Mouse (Mus musculus) heart, postnatal 0 days (tissue): ENCODE results near the gene Olfr1499. TPM values are rescaled to one million over a fixed set of nuclear protein-coding genes. Genes with fewer than 3 reads are reported as not detected.

ENCODE experiments used
- ATAC-seq: fragments of 200-750 bp; cut with Nextera tagmentation; 2 replicates; pipeline ENCODE4 v1.8.0; 2017; ENCODE audit warnings: low read depth, moderate number of reproducible peaks, moderate library complexity; ENCODE audit not compliant: insufficient read depth
- DNase-seq: peaks from one replicate; pipeline ENCODE4 v3.0.0-alpha.2; 2016; ENCODE audit warnings: low spot score
- H3K27ac ChIP-seq: fragments of 300-500 bp; sonication (generic); 2 replicates; pipeline ENCODE4 v1.5.1; 2014; ENCODE audit warnings: low read depth, mild to moderate bottlenecking
- H3K27me3 ChIP-seq: fragments of 300-500 bp; sonication (generic); 2 replicates; pipeline ENCODE4 v1.6.1; 2014; ENCODE audit warnings: low read length, mixed read lengths; ENCODE audit not compliant: control insufficient read depth, insufficient read depth
- H3K36me3 ChIP-seq: fragments of 300-500 bp; sonication (generic); replicated peaks from 2 replicates; pipeline ENCODE4 v1.6.1; 2014; ENCODE audit warnings: low read length, mixed read lengths; ENCODE audit not compliant: control insufficient read depth, insufficient read depth
- H3K4me1 ChIP-seq: fragments of 300-500 bp; sonication (generic); 2 replicates; pipeline ENCODE4 v1.6.1; 2014; ENCODE audit warnings: antibody characterized with exemption; ENCODE audit not compliant: control insufficient read depth, insufficient read depth
- H3K4me2 ChIP-seq: fragments of 300-500 bp; sonication (generic); 2 replicates; pipeline ENCODE4 v1.6.1; 2014; ENCODE audit warnings: low read depth, mild to moderate bottlenecking, low read length, moderate library complexity
- H3K4me3 ChIP-seq: fragments of 300-500 bp; sonication (generic); 2 replicates; pipeline ENCODE4 v1.5.1; 2014; ENCODE audit warnings: low read depth, low read length
- H3K9ac ChIP-seq: fragments of 300-500 bp; sonication (generic); replicated peaks from 2 replicates; pipeline ENCODE4 v1.6.1; 2014; ENCODE audit warnings: low read depth, low read length, mixed read lengths
- H3K9me3 ChIP-seq: fragments of 300-500 bp; sonication (generic); replicated peaks from 2 replicates; pipeline ENCODE4 v1.6.1; 2016; ENCODE audit warnings: low read length; ENCODE audit not compliant: control insufficient read depth
- EP300 ChIP-seq: IDR thresholded peaks from 2 replicates; pipeline ENCODE4 v1.6.1; 2016; ENCODE audit warnings: antibody characterized with exemption, low read depth
- WGBS: fragments of 180-500 bp; shearing (Covaris S2); extraction: QIAGEN DNeasy Blood & Tissue Kit; methylation state at CpG from one replicate; pipeline ENCODE4 v1.1.7; 2014; 5-methylcytosine and 5-hydroxymethylcytosine counted together
- polyA plus RNA-seq: library from polyadenylated mRNA; unstranded; fragments of >200 nt; fragmentation: Nextera tagmentation; extraction: Ambion mirVana; gene quantifications from 2 replicates; pipeline ENCODE4 v1.2.1, GENCODE M21; 2015
- total RNA-seq: library from RNA; depleted of rRNA; stranded (reverse); fragments of >200 nt; gene quantifications from 2 replicates; pipeline ENCODE4 v1.2.3, GENCODE M21; 2014; ENCODE audit warnings: low replicate concordance; rRNA removed

Gene Olfr1499
- total and polyA plus RNA-seq, 2 experiments from 2014 or later = not detected

DNA sequence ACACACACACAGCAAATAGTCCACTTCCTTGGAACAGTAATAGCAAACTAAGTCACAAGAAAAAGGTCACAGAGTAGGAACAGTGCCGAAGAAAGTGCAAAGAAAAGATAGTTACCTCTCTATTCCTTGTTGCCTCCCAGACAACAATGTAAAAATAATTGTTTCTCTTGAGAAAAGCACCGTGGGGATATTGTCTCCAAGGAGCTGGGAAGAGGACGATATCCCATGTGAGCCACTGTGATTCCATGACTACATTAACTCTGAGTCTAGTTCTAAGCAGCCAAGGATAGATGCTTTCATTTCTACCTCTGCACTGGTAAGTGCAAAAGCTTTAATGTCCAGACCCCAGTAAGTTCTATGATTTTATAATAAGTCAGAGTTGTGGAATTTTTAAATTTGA, 54.9 kb downstream of the Olfr1499 start, which contains the start of gene Olfr1495:
Gene Olfr1495 (plus strand): TSS at position 301 of the 400 bp plus-strand sequence.
- Histone ChIP-seq H3K4me3 (no peak within 1 kb of the TSS), H3K27me3 (no peaks in the 10 kb centered on the region), H3K27ac (no peak within 1 kb of the TSS), H3K9ac (no peak within 1 kb of the TSS), H3K9me3 (no peaks in the 10 kb centered on the region), H3K4me2 (no peak within 1 kb of the TSS), H3K36me3 (no peaks in the 10 kb centered on the region), H3K4me1 (no peaks in the 10 kb centered on the region)
- 66% methylated on average over 3 of the region's 3 CpGs for WGBS
- DNase-seq = no peak
- TF ChIP-seq EP300 = no peak
- no peak for ATAC-seq

Other genes with a start within 250 kb of the Olfr1499 start
- not detected in 2 replicates for gene Olfr1484, start 235.9 kb downstream of the Olfr1499 start, total RNA-seq
- not detected in 2 replicates for gene Olfr1484, start 235.9 kb downstream of the Olfr1499 start, polyA plus RNA-seq
- not detected in 2 replicates for gene Olfr1487, start 202.1 kb downstream of the Olfr1499 start, total RNA-seq
- gene Olfr1487, start 202.1 kb downstream of the Olfr1499 start, polyA plus RNA-seq = not detected in 2 replicates
- not detected in 2 replicates for gene Olfr1489, start 187.8 kb downstream of the Olfr1499 start, total RNA-seq
- gene Olfr1489, start 187.8 kb downstream of the Olfr1499 start, polyA plus RNA-seq = not detected in 2 replicates
- not detected in 2 replicates for gene Olfr1490, start 168.4 kb downstream of the Olfr1499 start, total RNA-seq
- gene Olfr1490, start 168.4 kb downstream of the Olfr1499 start, polyA plus RNA-seq = not detected in 2 replicates
- gene Olfr1491, start 122.2 kb downstream of the Olfr1499 start, total RNA-seq = not detected in 2 replicates
- not detected in 2 replicates for gene Olfr1491, start 122.2 kb downstream of the Olfr1499 start, polyA plus RNA-seq
- gene Olfr1493-ps1, start 96.2 kb downstream of the Olfr1499 start, total RNA-seq = not detected in 2 replicates
- gene Olfr1493-ps1, start 96.2 kb downstream of the Olfr1499 start, polyA plus RNA-seq = not detected in 2 replicates
- not detected in 2 replicates for gene Olfr1494, start 79.7 kb downstream of the Olfr1499 start, total RNA-seq
- not detected in 2 replicates for gene Olfr1494, start 79.7 kb downstream of the Olfr1499 start, polyA plus RNA-seq
- not detected in 2 replicates for gene Olfr1495, start 54.8 kb downstream of the Olfr1499 start, total RNA-seq
- gene Olfr1495, start 54.8 kb downstream of the Olfr1499 start, polyA plus RNA-seq = not detected in 2 replicates
- not detected in 2 replicates for gene Olfr1496, start 41.6 kb downstream of the Olfr1499 start, total RNA-seq
- not detected in 2 replicates for gene Olfr1496, start 41.6 kb downstream of the Olfr1499 start, polyA plus RNA-seq
- not detected in 2 replicates for gene Olfr1497, start 21.2 kb downstream of the Olfr1499 start, total RNA-seq
- gene Olfr1497, start 21.2 kb downstream of the Olfr1499 start, polyA plus RNA-seq = not detected in 2 replicates
- gene Olfr1500, start 11.0 kb upstream of the Olfr1499 start, total RNA-seq = not detected in 2 replicates
- gene Olfr1500, start 11.0 kb upstream of the Olfr1499 start, polyA plus RNA-seq = not detected in 2 replicates
- gene Olfr1501, start 31.2 kb upstream of the Olfr1499 start, total RNA-seq = not detected in 2 replicates
- gene Olfr1501, start 31.2 kb upstream of the Olfr1499 start, polyA plus RNA-seq = not detected in 2 replicates
- gene Olfr1502, start 42.3 kb upstream of the Olfr1499 start, total RNA-seq = not detected in 2 replicates
- not detected in 2 replicates for gene Olfr1502, start 42.3 kb upstream of the Olfr1499 start, polyA plus RNA-seq
- gene Olfr1504, start 78.5 kb upstream of the Olfr1499 start, total RNA-seq = not detected in 2 replicates
- gene Olfr1504, start 78.5 kb upstream of the Olfr1499 start, polyA plus RNA-seq = not detected in 2 replicates
- not detected in 2 replicates for gene Olfr1505, start 94.1 kb upstream of the Olfr1499 start, total RNA-seq
- not detected in 2 replicates for gene Olfr1505, start 94.1 kb upstream of the Olfr1499 start, polyA plus RNA-seq